Mouse (Mus musculus) heart, postnatal 36 days (tissue): ENCODE results near the gene Adgrl2. TPM values are rescaled to one million over a fixed set of nuclear protein-coding genes. Genes with fewer than 3 reads are reported as not detected.

Source experiments
- DNase-seq, 2 experiments: peaks; one replicate each; pipeline ENCODE4 v3.0.0; 2021 to 2022
- intact Hi-C: fragments of 180-260 bp; cut with DNase I; formaldehyde crosslinking; loops from one replicate; pipeline ENCODE4 v1.15.1; 2025
- total RNA-seq, 2 experiments: library from RNA; stranded (reverse); gene quantifications; 2 replicates each; pipeline ENCODE4 v1.2.3; 2021

The Adgrl2 gene
- total RNA-seq, 2 experiments from 2014 or later, result 51.6 to 56.1 TPM

GRCm38 (mm10) chr3:148842533-148842932, 147.8 kb downstream of the Adgrl2 start:
- no peak for DNase-seq
- intact Hi-C loops, result loop anchor here (5.0 kb wide), 1 partner anchor 45 kb away; no protein-coding TSS in a partner anchor

GRCm38 (mm10) chr3:148838835-148839296, 151.5 kb downstream of the Adgrl2 start:
- no peak for DNase-seq
- intact Hi-C loops, result no loop called here

GRCm38 (mm10) chr3:148838095-148838834, 152.1 kb downstream of the Adgrl2 start:
- intact Hi-C loops, result no loop called here
- no peak for DNase-seq

- DNase-seq, result no peak
- intact Hi-C loops, result no loop called here
Observed at GRCm38 (mm10) chr3:148835136-148835535, 155.2 kb downstream of the Adgrl2 start.

- intact Hi-C loops, result no loop called here
Observed at GRCm38 (mm10) chr3:148833070-148833769, 157.1 kb downstream of the Adgrl2 start.

GRCm38 (mm10) chr3:148832001-148832400, 158.4 kb downstream of the Adgrl2 start:
- intact Hi-C loops, result no loop called here
- no peak for DNase-seq

More at GRCm38 (mm10) chr3:148833070-148833769, 157.1 kb downstream of the Adgrl2 start:
- no peak for DNase-seq

- no peak for DNase-seq
- intact Hi-C loops, result no loop called here
Observed at GRCm38 (mm10) chr3:148828519-148828918, 161.8 kb downstream of the Adgrl2 start.

GRCm38 (mm10) chr3:148823551-148823950, 166.8 kb downstream of the Adgrl2 start:
- intact Hi-C loops, result no loop called here

GRCm38 (mm10) chr3:148821632-148822031, 168.7 kb downstream of the Adgrl2 start:
- intact Hi-C loops, result no loop called here
- DNase-seq, result no peak

More at GRCm38 (mm10) chr3:148823551-148823950, 166.8 kb downstream of the Adgrl2 start:
- DNase-seq, result no peak

GRCm38 (mm10) chr3:148819323-148820046, 170.9 kb downstream of the Adgrl2 start:
- no peak for DNase-seq
- intact Hi-C loops, result loop anchor here (10.0 kb wide), 1 partner anchor 475 kb away; no protein-coding TSS in a partner anchor

GRCm38 (mm10) chr3:148818414-148819105, 171.8 kb downstream of the Adgrl2 start:
- intact Hi-C loops, result loop anchor here (10.0 kb wide), 1 partner anchor 474 kb away; no protein-coding TSS in a partner anchor
- DNase-seq, result no peak

- intact Hi-C loops, result loop anchor here (10.0 kb wide), 1 partner anchor 473 kb away; no protein-coding TSS in a partner anchor
- no peak for DNase-seq
Observed at GRCm38 (mm10) chr3:148817491-148817890, 172.9 kb downstream of the Adgrl2 start.

- DNase-seq, result no peak
- intact Hi-C loops, result loop anchor here (10.0 kb wide), 1 partner anchor 468 kb away; no protein-coding TSS in a partner anchor
Observed at GRCm38 (mm10) chr3:148813121-148813520, 177.2 kb downstream of the Adgrl2 start.

- intact Hi-C loops, result loop anchor here (10.0 kb wide), 1 partner anchor 467 kb away; no protein-coding TSS in a partner anchor
Observed at GRCm38 (mm10) chr3:148812059-148812458, 178.3 kb downstream of the Adgrl2 start.

GRCm38 (mm10) chr3:148806977-148807376, 183.4 kb downstream of the Adgrl2 start:
- DNase-seq, result peak in 1 of 2 experiments; percentile 6
- intact Hi-C loops, result no loop called here

More at GRCm38 (mm10) chr3:148812059-148812458, 178.3 kb downstream of the Adgrl2 start:
- no peak for DNase-seq

- intact Hi-C loops, result no loop called here
- DNase-seq, result no peak
Observed at GRCm38 (mm10) chr3:148793286-148793913, 197.0 kb downstream of the Adgrl2 start.

- no peak for DNase-seq
- intact Hi-C loops, result no loop called here
Observed at GRCm38 (mm10) chr3:148770310-148770709, 220.0 kb downstream of the Adgrl2 start.
